Mouse (Mus musculus): Measurements from ENCODE around the gene Tnnc1.

GRCm38 (mm10) chr14:31228234-31228633 lies 20.1 kb downstream of the Tnnc1 start:
- no peak for TF ChIP-seq CTCF (IDR thresholded peaks at IDR 0.05; ENCODE audit: low read depth)
- TF ChIP-seq EP300 (optimal IDR thresholded peaks at IDR 0.05) = no peak

All from stomach, postnatal 0 days (tissue).